Mouse (Mus musculus): ENCODE results near the gene Depdc5. TPM values are rescaled to one million over a fixed set of nuclear protein-coding genes. Genes with fewer than 3 reads are reported as not detected.

Depdc5 gene
- 10 to 100 TPM; 75.2 to 83.3 TPM for total RNA-seq (2023)

GRCm38 (mm10) chr5:32863253-32864228, at the start of gene Depdc5:
Gene Depdc5, plus strand, starts transcription at chr5:32863701.

GRCm38 (mm10) chr5:32827009-32827408, 36.5 kb upstream of the Depdc5 start, which contains the start of gene Gm20671:
Gene Gm20671, minus strand, starts transcription at chr5:32827109.

GRCm38 (mm10) chr5:32853731-32854507, 9.6 kb upstream of the Depdc5 start, which contains the start of gene Prr14l:
Gene Prr14l, minus strand, starts transcription at chr5:32854256.

GRCm38 (mm10) chr5:33018561-33019425, 155.3 kb downstream of the Depdc5 start, which contains the start of gene Ywhah:
Gene Ywhah, plus strand, starts transcription at chr5:33018816.

Other genes with a start within 250 kb of the Depdc5 start
- 10 to 100 TPM; 36.9 to 38.6 TPM for gene Pisd, start 78.1 kb upstream of the Depdc5 start, total RNA-seq (2023)
- gene Gm20671, start 36.6 kb upstream of the Depdc5 start, total RNA-seq (2023), result not detected
- 10 to 100 TPM; 65.5 to 75.5 TPM for gene Prr14l, start 9.4 kb upstream of the Depdc5 start, total RNA-seq (2023)
- 100 to 1,000 TPM; 117 to 141 TPM for gene Ywhah, start 155.1 kb downstream of the Depdc5 start, total RNA-seq (2023)
- not detected for gene Slc5a1, start 240.5 kb downstream of the Depdc5 start, total RNA-seq (2023)

Data from B cell, adult 67 days (primary cell).